Mouse (Mus musculus) midbrain, postnatal 0 days (tissue): ENCODE measurements around the gene Itgb6. TPM values are rescaled to one million over a fixed set of nuclear protein-coding genes. Genes with fewer than 3 reads are reported as not detected.

Experiments
- ATAC-seq: fragments of 200-750 bp; cut with Nextera tagmentation; 2 replicates; pipeline ENCODE4 v1.8.0; 2017; ENCODE audit warnings: moderate number of reproducible peaks, mild to moderate bottlenecking, moderate TSS enrichment, moderate library complexity; ENCODE audit not compliant: low FRiP score
- DNase-seq: peaks from one replicate; pipeline ENCODE4 v3.0.0-alpha.2; 2015; ENCODE audit warnings: low spot score
- H3K27ac ChIP-seq: fragments of 300-500 bp; sonication (generic); 2 replicates; pipeline ENCODE4 v1.5.1; 2014; ENCODE audit warnings: low read depth, mild to moderate bottlenecking, low read length, mixed read lengths
- H3K27me3 ChIP-seq: fragments of 300-500 bp; sonication (generic); 2 replicates; pipeline ENCODE4 v1.6.1; 2014; ENCODE audit warnings: low read length, control low read depth, mixed read lengths; ENCODE audit not compliant: insufficient read depth
- H3K36me3 ChIP-seq: fragments of 300-500 bp; sonication (generic); 2 replicates; pipeline ENCODE4 v1.6.1; 2014; ENCODE audit warnings: low read length, control low read depth, mixed read lengths; ENCODE audit not compliant: insufficient read depth
- H3K4me1 ChIP-seq: fragments of 300-500 bp; sonication (generic); 2 replicates; pipeline ENCODE4 v1.6.1; 2014; ENCODE audit warnings: mild to moderate bottlenecking, control low read depth, antibody characterized with exemption, low read length, mixed read lengths; ENCODE audit not compliant: insufficient read depth
- H3K4me2 ChIP-seq: fragments of 300-500 bp; sonication (generic); 2 replicates; pipeline ENCODE4 v1.6.1; 2014; ENCODE audit warnings: low read depth, mild to moderate bottlenecking, low read length, mixed read lengths; ENCODE audit not compliant: poor library complexity, severe bottlenecking
- H3K4me3 ChIP-seq: fragments of 300-500 bp; sonication (generic); 2 replicates; pipeline ENCODE4 v1.5.1; 2014; ENCODE audit warnings: low read depth, mild to moderate bottlenecking, low read length, moderate library complexity
- H3K9ac ChIP-seq: fragments of 300-500 bp; sonication (generic); replicated peaks from 2 replicates; pipeline ENCODE4 v1.6.1; 2014; ENCODE audit warnings: mild to moderate bottlenecking, low read length, moderate library complexity, mixed read lengths; ENCODE audit not compliant: poor library complexity, severe bottlenecking
- H3K9me3 ChIP-seq: fragments of 300-500 bp; sonication (generic); 2 replicates; pipeline ENCODE4 v1.6.1; 2016; ENCODE audit warnings: low read length, control low read depth
- CTCF ChIP-seq: IDR thresholded peaks from 2 replicates; pipeline ENCODE4 v1.5.1; 2016; ENCODE audit warnings: antibody characterized with exemption, mild to moderate bottlenecking
- WGBS: fragments of 180-500 bp; shearing (Covaris S2); extraction: QIAGEN DNeasy Blood & Tissue Kit; methylation state at CpG from one replicate; pipeline ENCODE4 v1.1.7; 2014; 5-methylcytosine and 5-hydroxymethylcytosine counted together
- polyA plus RNA-seq: library from polyadenylated mRNA; unstranded; fragments of >200 nt; fragmentation: Nextera tagmentation; extraction: Ambion mirVana; gene quantifications from 2 replicates; pipeline ENCODE4 v1.2.1, GENCODE M21; 2015
- total RNA-seq: library from RNA; depleted of rRNA; stranded (reverse); fragments of >200 nt; gene quantifications from 2 replicates; pipeline ENCODE4 v1.2.3, GENCODE M21; 2014; rRNA removed

Gene Itgb6
- total RNA-seq = 0.14 and 0.22 TPM in 2 replicates
- polyA plus RNA-seq = 0.04 and 0.33 TPM in 2 replicates

GRCm38 (mm10) chr2:60722514-60722913, at the start of gene Itgb6:
TSS of gene Itgb6 (minus strand) at chr2:60722643.
- H3K36me3 ChIP-seq = no peaks in the 10 kb centered on the region
- no peak within 1 kb of the TSS for H3K4me3 ChIP-seq
- no peak within 1 kb of the TSS for H3K27ac ChIP-seq
- 58% methylated on average over 14 of the region's 14 CpGs for WGBS
- no peaks in the 10 kb centered on the region for H3K9me3 ChIP-seq
- H3K4me2 ChIP-seq = peak within 1 kb of the TSS; percentile 26; the same call in 1 of the 2 replicates
- DNase-seq = peak; percentile 35
- H3K27me3 ChIP-seq = no peaks in the 10 kb centered on the region
- no peak within 1 kb of the TSS for H3K9ac ChIP-seq
- TF ChIP-seq CTCF = no peak
- no peaks in the 10 kb centered on the region for H3K4me1 ChIP-seq
- ATAC-seq = no peak

GRCm38 (mm10) chr2:60766420-60766819, 44.0 kb upstream of the Itgb6 start:
- Histone ChIP-seq H3K36me3 (0 out of 2 replicates have a peak, but pooled peaks cover 2% of the 10 kb centered on the region), H3K4me1 (no peaks in the 10 kb centered on the region), H3K27ac (no peak overlapping the region), H3K9me3 (no peaks in the 10 kb centered on the region; the same call in 1 of the 2 replicates), H3K27me3 (no peaks in the 10 kb centered on the region), H3K9ac (no peak overlapping the region), H3K4me3 (no peak overlapping the region), H3K4me2 (no peak overlapping the region)
- DNase-seq (no peak), ATAC-seq (no peak)
- no peak for TF ChIP-seq CTCF
- WGBS = 65% methylated on average over 8 of the region's 8 CpGs

- no peak overlapping the region for H3K4me2 ChIP-seq
- H3K36me3 ChIP-seq = peaks cover 8% of the 10 kb centered on the region; the same call in 1 of the 2 replicates
- no peaks in the 10 kb centered on the region for H3K4me1 ChIP-seq
- 82% methylated on average over 9 of the region's 9 CpGs for WGBS
- DNase-seq (peak; percentile 50), ATAC-seq (no peak)
- no peak for TF ChIP-seq CTCF
- no peaks in the 10 kb centered on the region for H3K27me3 ChIP-seq
- no peak overlapping the region for H3K4me3 ChIP-seq
- no peaks in the 10 kb centered on the region for H3K9me3 ChIP-seq
- no peak overlapping the region for H3K9ac ChIP-seq
- H3K27ac ChIP-seq = no peak overlapping the region
Measured at GRCm38 (mm10) chr2:60756218-60756617, 33.8 kb upstream of the Itgb6 start.

- ATAC-seq (no peak), DNase-seq (no peak)
- no peak overlapping the region for H3K9ac ChIP-seq
- H3K4me3 ChIP-seq = no peak overlapping the region
- no peaks in the 10 kb centered on the region for H3K4me1 ChIP-seq
- peaks cover 7% of the 10 kb centered on the region; the same call in 1 of the 2 replicates for H3K36me3 ChIP-seq
- H3K9me3 ChIP-seq = no peaks in the 10 kb centered on the region
- no peak overlapping the region for H3K27ac ChIP-seq
- TF ChIP-seq CTCF = no peak
- no peak overlapping the region for H3K4me2 ChIP-seq
- no peaks in the 10 kb centered on the region for H3K27me3 ChIP-seq
- 96% methylated on average over 7 of the region's 7 CpGs for WGBS
Measured at GRCm38 (mm10) chr2:60755101-60755500, 32.7 kb upstream of the Itgb6 start.

GRCm38 (mm10) chr2:60751274-60751673, 28.8 kb upstream of the Itgb6 start:
- 96% methylated on average over 9 of the region's 9 CpGs for WGBS
- Histone ChIP-seq H3K4me2 (no peak overlapping the region), H3K36me3 (peaks cover 10% of the 10 kb centered on the region; the same call in 1 of the 2 replicates), H3K27me3 (no peaks in the 10 kb centered on the region), H3K4me3 (no peak overlapping the region), H3K4me1 (no peaks in the 10 kb centered on the region), H3K9ac (no peak overlapping the region), H3K27ac (no peak overlapping the region), H3K9me3 (no peaks in the 10 kb centered on the region)
- no peak for TF ChIP-seq CTCF
- DNase-seq (no peak), ATAC-seq (no peak)

- no peak overlapping the region for H3K4me3 ChIP-seq
- no peak for TF ChIP-seq CTCF
- no peak for DNase-seq
- H3K4me2 ChIP-seq = no peak overlapping the region
- H3K36me3 ChIP-seq = 0 out of 2 replicates have a peak, but pooled peaks cover 5% of the 10 kb centered on the region
- H3K9ac ChIP-seq = no peak overlapping the region
- H3K27ac ChIP-seq = no peak overlapping the region
- WGBS = 89% methylated on average over 3 of the region's 3 CpGs
- no peaks in the 10 kb centered on the region for H3K4me1 ChIP-seq
- H3K27me3 ChIP-seq = no peaks in the 10 kb centered on the region
- H3K9me3 ChIP-seq = no peaks in the 10 kb centered on the region
- no peak for ATAC-seq
Measured at GRCm38 (mm10) chr2:60750591-60750990, 28.1 kb upstream of the Itgb6 start.
